21 mouse cellular contexts compared by ENCODE assay signal in the genomic region with DNA sequence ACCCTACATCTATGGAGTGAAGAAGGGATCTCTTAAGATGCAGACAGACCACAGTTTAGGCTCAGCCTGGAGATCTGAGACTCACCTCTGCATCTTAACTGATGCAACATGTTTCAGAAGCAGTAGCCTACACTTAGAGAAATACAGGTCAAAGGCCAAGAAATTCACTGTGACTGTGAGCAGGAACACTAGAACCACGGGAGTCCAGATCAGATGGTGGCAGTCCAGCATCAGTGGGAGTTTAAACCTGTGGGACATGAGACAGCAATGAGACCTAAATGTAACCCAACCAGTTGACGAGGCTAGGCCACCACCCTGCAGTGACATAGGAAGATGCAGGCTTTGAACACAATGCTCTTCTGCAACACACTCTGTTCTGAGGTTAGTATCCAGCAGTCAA.
DNase-seq lines count a peak whose midpoint lies in the region; ATAC-seq lines count a peak whose summit lies in the region.
"Had no signal": no experiment of that assay in that cellular context is flagged by ENCODE, and none has a peak within 500 bp of the region (broad histone marks: within the 10 kb centered on the region; RNA-seq: fewer than 3 reads in every experiment).

No protein-coding gene starts in this region.

- no peaks in the 10 kb centered on the region for H3K27me3 ChIP-seq in heart, embryonic 10.5 days (ENCODE audit: insufficient read depth, poor library complexity, severe bottlenecking)
- H3K27me3 ChIP-seq in midbrain, embryonic 11.5 days (ENCODE audit: control insufficient read depth, insufficient read depth, low read length) = no peaks in the 10 kb centered on the region
- H3K27me3 ChIP-seq in midbrain, embryonic 14.5 days (ENCODE audit: control insufficient read depth, insufficient read depth, low read length) = no peaks in the 10 kb centered on the region
- H3K27me3 ChIP-seq: Patski had no signal

- no peak overlapping the region for H3K4me2 ChIP-seq in midbrain, embryonic 11.5 days
- no peak overlapping the region for H3K4me2 ChIP-seq in midbrain, embryonic 14.5 days (ENCODE audit: low read length)

- no peak overlapping the region for H3K27ac ChIP-seq in heart, embryonic 10.5 days
- no peak overlapping the region for H3K27ac ChIP-seq in midbrain, embryonic 11.5 days (ENCODE audit: low read depth, low read length)
- no peak overlapping the region for H3K27ac ChIP-seq in midbrain, embryonic 14.5 days (replicated peaks; ENCODE audit: low read depth, low read length)

- intact Hi-C loops in heart, postnatal 36 days (cut with DNase I) = no loop called here
- intact Hi-C loops in heart, postnatal 25 days (cut with DNase I) = no loop called here

- 77% methylated on average over 2 of the region's 2 CpGs for WGBS in heart, embryonic 10.5 days
- WGBS in midbrain, embryonic 11.5 days = 81% methylated on average over 2 of the region's 2 CpGs
- WGBS in midbrain, embryonic 14.5 days = 79% methylated on average over 2 of the region's 2 CpGs

- DNase-seq in heart, adult 11 months = peak; percentile 63
- no peak for DNase-seq in heart, postnatal 36 days
- peak; percentile 55 for DNase-seq in heart, embryonic 10.5 days (ENCODE audit: low spot score)
- DNase-seq in heart, postnatal 25 days (ENCODE audit: low spot score) = no peak
- peak; percentile 0 for DNase-seq in heart, postnatal 4 days
- DNase-seq in heart, adult 8-10 months (ENCODE audit: low spot score) = no peak
- peak; percentile 37 for DNase-seq in midbrain, embryonic 11.5 days (ENCODE audit: low spot score, missing footprints)
- DNase-seq in midbrain, embryonic 14.5 days = no peak
- DNase-seq: adrenal gland, adult 2 months; adrenal gland, adult 8-10 months; adrenal gland, postnatal 10 days; adrenal gland, postnatal 14 days; adrenal gland, postnatal 25 days; adrenal gland, postnatal 36 days; B cell, adult 2 months; cerebellum, adult 11 months; cerebellum, adult 11-12 months had no signal

- H3K4me1 ChIP-seq in heart, embryonic 10.5 days = peaks cover 23% of the 10 kb centered on the region
- H3K4me1 ChIP-seq in midbrain, embryonic 11.5 days (ENCODE audit: control insufficient read depth, insufficient read depth, low read length) = no peaks in the 10 kb centered on the region
- H3K4me1 ChIP-seq in midbrain, embryonic 14.5 days (ENCODE audit: control insufficient read depth, insufficient read depth, low read length) = no peaks in the 10 kb centered on the region

- H3K9me3 ChIP-seq in heart, embryonic 10.5 days = no peaks in the 10 kb centered on the region
- no peaks in the 10 kb centered on the region for H3K9me3 ChIP-seq in midbrain, embryonic 11.5 days (ENCODE audit: control insufficient read depth, low read length)
- no peaks in the 10 kb centered on the region for H3K9me3 ChIP-seq in midbrain, embryonic 14.5 days (ENCODE audit: control insufficient read depth, low read length)

- no peak for ATAC-seq in midbrain, embryonic 11.5 days (ENCODE audit: low FRiP score)
- ATAC-seq in midbrain, embryonic 14.5 days (ENCODE audit: low FRiP score, low TSS enrichment) = no peak
- ATAC-seq: activated CD4-positive, CD25-positive, alpha-beta regulatory T cell, adult 4 months; CD4-positive, CD25-positive, alpha-beta regulatory T cell, adult 4 months; Patski had no signal

- H3K36me3 ChIP-seq in heart, embryonic 10.5 days = no peaks in the 10 kb centered on the region
- no peaks in the 10 kb centered on the region for H3K36me3 ChIP-seq in midbrain, embryonic 11.5 days (ENCODE audit: control insufficient read depth, insufficient read depth, low read length)
- no peaks in the 10 kb centered on the region for H3K36me3 ChIP-seq in midbrain, embryonic 14.5 days (ENCODE audit: control insufficient read depth, insufficient read depth, low read length)
- H3K36me3 ChIP-seq: G1E had no signal

- H3K9ac ChIP-seq in midbrain, embryonic 11.5 days (ENCODE audit: low read length) = no peak overlapping the region
- no peak overlapping the region for H3K9ac ChIP-seq in midbrain, embryonic 14.5 days (replicated peaks; ENCODE audit: low read length)

- no peak overlapping the region for H3K4me3 ChIP-seq in heart, embryonic 10.5 days
- no peak overlapping the region for H3K4me3 ChIP-seq in midbrain, embryonic 11.5 days (ENCODE audit: low read depth, low read length)
- H3K4me3 ChIP-seq in midbrain, embryonic 14.5 days (replicated peaks; ENCODE audit: low read depth, low read length) = no peak overlapping the region

Comparison
In these comparisons a context has a peak if more than half of its experiments do, and no peak if none do; other contexts are left out.
1. DNase-seq: peak in heart, adult 11 months (single experiment), heart, embryonic 10.5 days (single experiment), heart, postnatal 4 days (single experiment) and midbrain, embryonic 11.5 days (single experiment); none in heart, postnatal 36 days (0 of 2), heart, postnatal 25 days (single experiment), heart, adult 8-10 months (single experiment) and midbrain, embryonic 14.5 days (single experiment).